Mouse (Mus musculus): ENCODE results near the gene Snx5.
A peak's percentile ranks its signal among the peaks of the same experiment; 100 is the strongest.

Snx5 gene

GRCm38 (mm10) chr2:144267004-144267730 lies 3.5 kb downstream of the Snx5 start:
- DNase-seq (ENCODE audit: low spot score) = no peak

GRCm38 (mm10) chr2:144265916-144266683 lies 4.6 kb downstream of the Snx5 start:
- no peak for DNase-seq (ENCODE audit: low spot score)

GRCm38 (mm10) chr2:144265120-144265488 lies 5.6 kb downstream of the Snx5 start:
- no peak for DNase-seq (ENCODE audit: low spot score)

DNA sequence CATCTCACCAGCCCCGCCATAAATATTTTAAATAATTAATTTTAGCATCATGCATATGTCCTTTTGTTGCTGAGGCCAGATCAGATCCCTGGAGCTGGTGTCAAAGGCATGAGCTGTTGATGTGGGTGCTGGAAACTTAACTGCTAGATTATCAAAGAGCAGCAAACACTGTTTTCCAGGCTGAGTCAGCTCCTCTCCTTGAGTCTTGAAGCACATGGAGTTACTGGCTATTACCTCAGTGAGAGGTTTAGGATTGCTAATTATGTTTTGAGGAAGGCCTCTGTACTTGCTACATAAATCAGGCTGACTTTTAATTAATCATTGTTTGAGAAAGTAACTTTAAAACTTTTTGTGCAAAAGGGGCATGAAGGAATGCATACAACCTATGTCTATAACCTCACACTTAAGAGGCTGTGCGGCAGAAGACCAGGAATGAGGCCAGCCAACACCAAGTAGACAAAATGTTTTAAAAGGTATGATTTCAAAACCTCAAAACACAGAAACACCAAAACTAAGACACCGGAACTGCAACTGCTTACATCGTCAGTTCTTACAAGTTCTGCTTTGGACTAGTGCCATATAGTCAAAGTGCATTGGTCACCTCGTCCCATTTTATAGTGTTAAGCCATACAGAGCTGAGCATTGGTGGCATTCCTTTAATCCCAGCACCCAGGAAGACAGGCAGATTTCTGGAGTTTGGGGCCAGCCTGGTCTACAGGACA lies 6.1 kb downstream of the Snx5 start:
- DNase-seq (ENCODE audit: low spot score) = no peak

DNA sequence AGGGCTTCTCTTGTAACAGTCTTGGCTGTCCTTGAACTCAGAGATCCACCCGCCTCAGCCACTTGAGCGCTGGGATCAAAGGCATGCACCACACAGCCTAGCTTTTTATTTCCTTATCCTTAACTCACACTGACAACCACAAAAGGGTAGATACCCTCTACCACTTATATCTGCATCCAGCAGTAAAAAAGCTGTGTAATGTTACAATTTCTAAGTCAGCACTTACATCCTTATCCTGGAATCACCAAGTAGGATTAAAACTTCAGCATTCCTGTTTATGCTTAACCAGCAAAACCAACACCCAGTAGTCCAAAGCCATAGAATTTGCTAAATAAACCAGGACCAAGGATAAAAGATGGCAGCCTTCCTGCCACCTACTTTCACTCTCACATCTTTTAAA lies 7.9 kb downstream of the Snx5 start:
- no peak for DNase-seq (ENCODE audit: low spot score)

GRCm38 (mm10) chr2:144250111-144250510 lies 20.6 kb downstream of the Snx5 start:
- no peak for DNase-seq (ENCODE audit: low spot score)

GRCm38 (mm10) chr2:144248613-144249376 lies 21.9 kb downstream of the Snx5 start:
- DNase-seq (ENCODE audit: low spot score) = peak; percentile 62

DNA sequence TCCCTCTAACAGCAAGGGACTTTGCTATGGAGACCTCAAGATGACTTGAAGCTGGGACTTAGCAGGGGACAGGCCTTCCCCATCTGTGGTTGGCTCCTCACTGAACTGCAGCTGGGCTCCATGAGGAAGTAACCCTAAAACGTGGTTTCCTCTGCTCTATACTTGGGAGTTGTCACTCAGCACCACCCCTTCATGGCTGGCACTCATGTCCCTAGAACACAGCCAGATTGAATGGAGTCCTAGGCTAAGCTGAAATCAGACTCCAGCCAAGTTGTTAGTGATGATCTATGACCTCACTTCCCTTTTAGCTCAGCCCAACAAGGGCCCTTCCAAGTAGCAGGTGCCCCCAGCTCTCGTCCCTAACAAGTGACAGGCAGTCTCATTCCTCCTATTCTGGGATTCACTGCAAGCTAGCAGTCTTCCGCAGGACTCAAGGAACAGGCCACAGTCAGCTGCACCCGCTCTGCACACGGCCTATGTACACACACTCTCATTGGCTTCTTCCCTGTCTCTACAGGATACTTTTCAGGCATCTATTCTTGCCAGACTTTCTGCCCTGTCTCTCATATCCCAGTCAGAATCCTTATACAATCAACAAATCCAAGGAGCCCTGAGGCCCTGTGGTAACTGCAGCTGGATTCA lies 23.2 kb downstream of the Snx5 start:
- peak; percentile 49 for DNase-seq (ENCODE audit: low spot score)

DNA sequence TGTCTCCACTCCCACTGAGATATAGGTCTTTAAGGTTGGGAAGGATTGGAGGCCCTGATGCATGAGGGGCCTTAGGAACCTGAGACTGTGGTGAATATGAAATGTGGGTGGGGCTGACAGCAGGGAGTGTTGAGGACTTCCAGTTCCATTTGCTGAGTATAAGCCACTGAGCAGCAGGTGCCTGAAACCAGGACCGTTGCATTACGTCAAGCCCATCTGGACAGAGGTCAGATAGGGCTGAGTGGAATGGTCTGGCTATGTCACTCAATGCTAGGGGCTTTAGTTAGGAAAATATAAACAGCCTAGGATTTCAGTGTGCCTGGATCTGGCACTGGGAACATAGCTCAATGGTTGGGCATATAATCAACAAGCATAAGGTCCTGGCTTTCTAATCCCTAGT lies 24.4 kb downstream of the Snx5 start:
- no peak for DNase-seq (ENCODE audit: low spot score)

GRCm38 (mm10) chr2:144245464-144245863 lies 25.2 kb downstream of the Snx5 start:
- peak; percentile 87 for DNase-seq (ENCODE audit: low spot score)

DNA sequence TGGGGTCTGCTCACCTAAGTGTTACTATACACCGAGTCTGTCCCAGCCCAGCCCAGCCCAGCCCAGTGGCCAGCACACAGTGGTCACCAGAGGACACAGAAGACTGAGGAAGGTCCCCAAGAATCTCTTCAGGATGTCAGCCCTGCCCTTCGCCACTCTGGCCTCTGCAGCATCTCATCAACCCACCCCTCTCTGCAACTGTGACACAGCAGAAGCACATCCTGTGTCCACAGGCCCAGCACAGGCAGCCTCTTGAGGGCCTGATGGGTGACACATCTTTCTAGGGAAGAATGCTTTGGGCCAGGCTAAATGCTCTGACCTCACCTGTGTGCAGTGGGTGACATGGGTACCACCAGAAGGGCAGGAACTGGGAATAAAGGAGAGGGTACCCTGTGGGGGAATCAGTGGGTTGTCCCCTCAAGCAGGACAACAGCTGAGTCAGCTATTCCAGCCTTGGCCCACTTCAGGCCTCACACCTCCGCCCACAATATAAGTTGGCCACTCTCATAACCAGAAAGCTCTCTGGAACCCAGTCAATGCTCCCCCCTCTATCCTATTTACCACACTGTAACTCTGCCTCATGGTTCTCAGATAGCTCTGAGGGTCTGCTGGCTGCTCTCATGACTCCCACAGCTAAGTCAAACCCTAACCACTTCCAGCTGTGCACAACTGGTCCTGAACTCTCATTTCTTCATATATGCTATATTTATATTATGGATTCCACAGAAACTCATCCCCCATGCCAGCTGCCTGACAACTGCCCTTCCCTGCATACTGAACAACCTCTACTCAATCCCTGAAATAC lies 30.4 kb downstream of the Snx5 start:
- DNase-seq (ENCODE audit: low spot score) = no peak

DNA sequence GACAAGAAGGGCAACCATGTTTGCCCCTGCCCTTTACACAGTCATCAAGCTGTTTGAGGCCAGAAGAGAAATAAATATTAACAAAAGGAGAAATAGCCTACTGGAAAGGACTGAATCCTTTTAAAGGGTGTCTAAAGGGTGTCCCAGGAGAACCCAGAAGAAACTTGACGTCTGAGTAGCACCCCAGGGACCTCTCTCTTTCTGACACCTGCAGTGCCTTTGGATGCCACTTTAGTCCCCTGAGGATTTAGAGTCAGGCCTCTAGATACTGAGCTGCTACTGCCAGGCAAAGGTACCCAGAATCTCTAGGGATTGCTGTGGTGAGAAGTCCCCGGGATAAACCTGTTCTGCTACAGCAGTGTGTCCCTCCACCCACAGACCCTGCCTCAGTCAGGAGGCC lies 31.4 kb downstream of the Snx5 start:
- DNase-seq (ENCODE audit: low spot score) = no peak

DNA sequence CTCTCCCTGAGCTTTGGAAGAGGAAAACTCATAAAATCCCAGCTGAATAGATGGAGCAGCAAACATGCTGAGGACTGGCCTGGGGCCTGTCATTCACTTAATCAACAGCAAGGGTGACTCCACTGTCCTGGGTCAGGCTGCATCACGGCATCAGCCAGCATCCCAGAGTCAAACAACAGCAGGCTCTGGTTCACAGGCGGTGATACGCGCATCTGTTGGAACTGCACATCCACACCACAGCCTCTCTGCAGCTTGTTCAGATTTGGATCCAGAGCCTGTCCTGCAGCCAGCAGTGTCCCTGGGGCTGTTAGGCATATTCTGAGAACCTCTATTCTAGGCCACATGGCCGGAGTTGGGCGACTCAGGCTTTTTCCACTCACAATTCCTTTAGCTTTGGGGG lies 32.4 kb downstream of the Snx5 start:
- DNase-seq (ENCODE audit: low spot score) = no peak

DNA sequence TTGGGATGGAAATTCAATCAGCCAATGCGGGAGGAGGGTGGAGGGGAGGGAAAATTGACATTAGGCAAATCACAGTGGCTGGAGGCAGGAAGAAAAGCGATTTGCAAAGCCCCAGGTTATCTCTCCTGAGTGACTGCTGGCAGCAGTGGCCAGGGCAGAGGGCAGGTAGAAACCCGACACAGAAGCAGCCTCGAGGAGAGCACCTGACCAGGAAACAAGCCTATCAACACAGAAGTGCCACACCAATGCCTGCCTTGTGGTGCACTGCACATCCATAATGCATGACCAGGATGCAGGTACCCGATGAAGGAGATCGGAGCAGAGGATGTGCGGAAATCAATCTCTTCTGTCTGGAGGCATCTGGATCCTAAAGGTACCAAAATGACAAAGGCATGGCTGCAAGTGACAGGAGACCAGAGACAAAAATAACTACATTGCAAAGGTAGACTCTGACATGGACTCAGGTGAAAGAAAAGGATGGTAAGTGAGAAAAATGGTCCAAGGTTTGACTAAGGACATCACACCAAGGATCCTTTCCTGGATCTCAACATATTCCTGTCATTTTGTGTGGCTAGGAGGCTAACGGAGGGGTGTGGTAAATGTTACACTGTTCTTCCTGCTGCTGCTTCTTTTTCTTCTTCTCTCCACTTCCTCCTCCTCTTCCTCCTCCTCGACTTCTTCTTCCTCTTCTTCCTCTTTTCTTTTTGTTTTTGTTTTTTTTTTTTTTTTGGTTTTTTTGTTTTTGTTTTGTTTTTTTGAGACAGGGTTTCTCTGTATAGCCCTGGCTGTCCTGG lies 33.7 kb downstream of the Snx5 start:
- DNase-seq (ENCODE audit: low spot score) = no peak

- no peak for DNase-seq (ENCODE audit: low spot score)
Observed at GRCm38 (mm10) chr2:144235776-144236175, 34.9 kb downstream of the Snx5 start.

GRCm38 (mm10) chr2:144233534-144233933 lies 37.2 kb downstream of the Snx5 start:
- no peak for DNase-seq (ENCODE audit: low spot score)

DNA sequence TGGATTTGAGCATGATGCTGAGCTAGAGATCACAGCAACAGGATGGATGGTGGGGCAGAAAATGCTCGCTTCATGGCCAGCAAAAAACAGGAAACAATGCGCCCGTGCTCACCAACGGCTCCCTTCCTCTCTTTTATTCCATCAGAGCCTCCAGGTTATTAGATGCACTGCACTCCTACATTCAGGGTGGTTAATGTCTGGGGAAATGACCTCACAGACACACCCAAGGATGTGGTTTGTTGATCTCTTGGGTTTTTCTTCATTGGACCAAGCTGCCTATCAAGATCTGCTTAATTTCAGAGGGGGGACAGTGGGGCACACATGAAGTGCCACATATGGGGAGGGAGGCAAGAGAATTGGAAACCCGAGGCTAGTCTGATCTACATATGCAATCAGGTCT lies 39.6 kb downstream of the Snx5 start:
- DNase-seq (ENCODE audit: low spot score) = no peak

GRCm38 (mm10) chr2:144230498-144230897 lies 40.2 kb downstream of the Snx5 start:
- DNase-seq (ENCODE audit: low spot score) = no peak

DNA sequence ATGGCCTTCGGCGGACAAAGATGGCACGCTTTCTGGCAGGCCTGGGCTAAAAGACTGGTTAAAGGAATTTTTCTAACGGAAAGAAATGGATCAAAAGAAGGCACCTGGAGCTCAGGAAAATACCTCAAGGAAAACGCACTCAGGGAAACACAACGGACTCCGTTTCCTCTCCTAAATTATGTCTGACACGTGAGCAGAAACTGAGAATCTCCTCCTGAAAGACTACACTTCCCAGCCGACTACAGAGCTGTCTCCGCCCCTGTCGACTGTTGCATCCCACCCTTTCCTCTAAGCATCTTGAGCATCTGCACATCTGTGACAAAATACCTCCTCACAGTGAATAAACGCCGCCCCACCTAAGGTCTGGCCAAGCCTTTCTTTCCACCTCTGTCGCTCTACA lies 41.1 kb downstream of the Snx5 start:
- DNase-seq (ENCODE audit: low spot score) = no peak
